Mouse (Mus musculus) left cerebral cortex, postnatal 36 days (tissue): ENCODE results near the gene Cbx7. TPM values are rescaled to one million over a fixed set of nuclear protein-coding genes. Genes with fewer than 3 reads are reported as not detected.
A peak's percentile ranks its signal among the peaks of the same experiment; 100 is the strongest.

Source experiments
- DNase-seq, 2 experiments: peaks; one replicate each; pipeline ENCODE4 v3.0.0; 2021 to 2022; ENCODE audit warnings: low spot score in 2 of 2, mixed read lengths in 1 of 2
- intact Hi-C: fragments of 180-260 bp; cut with DNase I; formaldehyde crosslinking; loops from one replicate; pipeline ENCODE4 v1.15.1; 2025
- total RNA-seq, 2 experiments: library from RNA; stranded (reverse); gene quantifications; 2 replicates each; pipeline ENCODE4 v1.2.3; 2021

The Cbx7 gene
- total RNA-seq = 10 to 100 TPM; 40.5 to 46.5 TPM

GRCm38 (mm10) chr15:79970940-79971339 is at the start of gene Cbx7:
TSS of gene Cbx7 (minus strand) at chr15:79971119.
- intact Hi-C loops = no loop called here
- no peak for DNase-seq

DNA sequence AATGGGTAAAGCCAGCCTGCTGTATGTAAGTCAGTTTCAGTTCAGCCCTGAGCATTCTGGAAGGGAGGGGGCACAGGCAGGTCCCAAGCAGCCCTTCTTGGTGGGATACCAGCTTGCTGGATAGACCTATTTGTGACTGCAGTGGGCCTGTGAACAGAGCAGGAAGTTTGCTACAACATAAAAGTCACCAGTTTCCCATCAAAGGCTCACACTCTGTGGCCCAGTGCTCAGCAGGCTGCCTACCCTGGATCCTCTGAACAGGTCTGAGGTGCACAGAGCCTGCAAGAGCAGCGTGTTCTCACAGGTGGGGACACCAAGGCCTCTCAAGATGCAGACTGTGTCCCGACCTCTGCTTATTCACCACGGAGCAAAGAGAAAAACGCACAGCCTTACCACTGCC is 49.6 kb upstream of the Cbx7 start:
- intact Hi-C loops = no loop called here
- no peak for DNase-seq

- no peak for DNase-seq
- intact Hi-C loops = loop anchor here (10.0 kb wide), 1 partner anchor 255 kb away; no protein-coding TSS in a partner anchor
Observed at GRCm38 (mm10) chr15:80019625-80020024, 48.7 kb upstream of the Cbx7 start.

GRCm38 (mm10) chr15:80019220-80019619 is 48.3 kb upstream of the Cbx7 start:
- DNase-seq = peak; percentile 53 to 63
- intact Hi-C loops = loop anchor here (10.0 kb wide), 1 partner anchor 254 kb away; no protein-coding TSS in a partner anchor

GRCm38 (mm10) chr15:80016563-80017301 is 45.8 kb upstream of the Cbx7 start:
- DNase-seq = no peak
- intact Hi-C loops = loop anchor here (10.0 kb wide), 1 partner anchor 252 kb away; no protein-coding TSS in a partner anchor

- peak; percentile 66 to 79 for DNase-seq
- intact Hi-C loops = loop anchor here (2.0 to 10.0 kb wide), 2 partner anchors 69 to 251 kb away; no protein-coding TSS in a partner anchor
Observed at GRCm38 (mm10) chr15:80015211-80015952, 44.5 kb upstream of the Cbx7 start.

- intact Hi-C loops = loop anchor here (2.0 to 10.0 kb wide), 3 partner anchors 68 to 250 kb away; partner anchors contain the start of genes Cbx6 and Npcd
Observed at GRCm38 (mm10) chr15:80014321-80015210, 43.6 kb upstream of the Cbx7 start, which contains the start of gene Pdgfb. TSS of gene Pdgfb (minus strand) at chr15:80014977.

DNA sequence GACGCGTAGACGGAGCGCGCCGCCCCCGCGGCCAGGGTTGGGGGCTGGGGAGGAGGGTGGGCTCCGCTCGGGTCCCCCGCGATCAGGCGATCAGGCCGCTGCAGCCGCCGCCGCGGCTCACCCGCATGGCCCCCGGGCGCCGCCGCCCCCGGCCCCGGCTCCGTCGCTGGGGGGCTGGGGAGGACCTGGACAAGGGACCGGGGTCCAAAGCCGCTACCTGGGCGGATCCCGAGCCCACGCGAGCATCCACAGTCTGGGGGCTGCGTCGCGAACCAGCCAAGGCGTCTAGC is 43.1 kb upstream of the Cbx7 start:
- intact Hi-C loops = loop anchor here (2.0 to 10.0 kb wide), 3 partner anchors 67 to 249 kb away; partner anchors contain the start of genes Cbx6 and Npcd
- DNase-seq = no peak

More at GRCm38 (mm10) chr15:80014321-80015210, 43.6 kb upstream of the Cbx7 start, which contains the start of gene Pdgfb:
- peak; percentile 69 to 76 for DNase-seq

DNA sequence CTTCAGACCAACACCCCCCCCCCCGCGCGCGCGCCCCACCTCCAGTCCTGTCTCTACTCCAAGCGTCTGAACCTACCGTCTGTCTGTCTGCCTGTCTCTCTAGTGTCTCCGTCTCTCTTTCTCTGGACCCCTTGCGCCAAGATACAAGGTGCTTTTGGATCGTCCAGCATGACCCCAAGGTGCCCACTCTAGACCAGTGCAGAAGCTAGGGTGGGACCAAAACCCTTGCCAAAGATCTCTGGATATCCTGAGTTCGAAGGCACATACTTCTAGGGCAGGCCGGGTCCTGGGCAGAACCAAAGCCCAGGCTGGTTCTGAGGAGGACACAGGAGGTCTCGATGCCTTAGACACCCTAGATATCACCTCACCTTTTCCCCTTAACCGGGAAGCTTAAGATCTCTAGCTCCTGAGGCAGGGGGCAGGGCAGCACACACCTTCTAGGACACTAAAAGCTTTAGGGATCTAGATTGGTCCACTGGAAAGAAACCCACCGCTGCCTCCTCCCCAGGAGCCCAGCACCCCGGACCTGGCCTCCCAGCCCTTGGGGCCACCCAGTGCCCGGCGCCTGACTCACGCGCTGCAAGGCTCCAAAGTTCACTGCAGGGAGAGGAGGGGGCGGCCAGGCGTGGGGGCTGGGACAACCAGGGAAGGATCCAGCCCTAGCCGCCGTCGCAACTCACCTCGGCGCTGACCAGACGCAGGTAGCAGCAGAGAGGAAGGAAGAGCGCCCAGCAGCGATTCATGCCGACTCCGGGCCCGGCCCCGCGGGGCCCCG is 42.5 kb upstream of the Cbx7 start:
- intact Hi-C loops = loop anchor here (2.0 to 10.0 kb wide), 4 partner anchors 63 to 249 kb away; partner anchors contain the start of genes Cbx6 and Npcd

GRCm38 (mm10) chr15:80012527-80013201 is 41.7 kb upstream of the Cbx7 start:
- intact Hi-C loops = loop anchor here (2.0 to 10.0 kb wide), 3 partner anchors 64 to 248 kb away; partner anchors contain the start of genes Cbx6 and Npcd
- peak; percentile 77 to 81 for DNase-seq

More for the DNA sequence above, 42.5 kb upstream of the Cbx7 start:
- DNase-seq = peak; percentile 42

DNA sequence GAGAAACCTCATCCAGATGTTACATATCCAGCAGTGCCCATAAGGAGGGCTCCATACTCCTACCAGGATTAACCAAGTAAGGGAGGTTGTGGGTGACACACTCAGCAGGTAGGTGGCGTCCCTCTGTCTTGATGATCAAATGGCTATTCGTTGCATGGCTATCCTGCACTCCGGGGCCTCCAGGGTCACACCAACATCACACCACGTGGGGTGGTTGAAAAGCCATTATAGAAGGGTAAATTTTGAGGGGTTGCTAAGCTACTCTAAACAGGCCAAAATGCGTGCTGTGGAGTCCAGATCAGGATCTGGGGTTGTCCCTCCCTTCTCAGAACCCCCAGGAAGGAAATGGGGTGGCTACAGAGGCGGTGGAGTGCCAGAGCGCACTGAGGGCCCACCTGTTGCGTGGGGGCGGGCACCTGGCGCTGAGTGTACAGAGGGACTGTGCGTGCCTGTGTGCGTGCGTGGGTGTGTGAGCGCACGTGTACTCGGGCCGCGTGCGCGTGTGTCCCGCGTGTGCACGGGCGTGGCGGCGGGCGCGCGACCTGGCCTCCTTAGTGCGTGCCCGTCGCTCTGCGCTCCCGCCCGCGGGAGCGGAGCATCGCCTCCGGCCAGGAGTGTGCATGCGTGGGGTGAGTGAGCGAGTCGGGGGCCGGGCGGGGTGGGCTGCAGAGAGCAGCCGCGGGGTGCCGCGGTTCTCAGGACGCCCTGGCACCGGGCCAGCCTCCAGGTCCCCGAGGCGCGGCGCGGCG is 41.0 kb upstream of the Cbx7 start:
- intact Hi-C loops = loop anchor here (2.0 to 10.0 kb wide), 3 partner anchors 65 to 247 kb away; partner anchors contain the start of genes Cbx6 and Npcd
- DNase-seq = peak; percentile 88 to 90

- peak; percentile 33 to 35 for DNase-seq
- intact Hi-C loops = loop anchor here (5.0 to 10.0 kb wide), 2 partner anchors 179 to 246 kb away; partner anchors contain the start of genes Cbx6 and Npcd
Observed at GRCm38 (mm10) chr15:80011194-80011593, 40.3 kb upstream of the Cbx7 start.

DNA sequence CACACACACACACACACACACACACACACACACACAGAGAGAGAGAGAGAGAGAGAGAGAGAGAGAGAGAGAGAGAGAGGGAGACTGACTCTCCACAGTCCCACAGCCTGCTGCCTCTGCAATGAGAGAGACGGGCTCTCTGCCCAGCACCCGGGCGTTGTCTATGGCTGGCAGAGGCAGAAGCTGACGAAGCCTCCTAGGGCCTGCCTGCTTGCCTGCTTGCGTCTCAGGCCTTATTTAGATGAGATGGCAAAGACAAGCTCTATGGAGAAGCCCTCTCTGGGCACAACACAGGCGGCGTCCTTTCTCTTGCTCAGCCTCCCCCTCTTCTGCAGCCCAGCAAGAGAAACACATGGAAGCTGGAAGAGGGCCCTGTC is 39.3 kb upstream of the Cbx7 start:
- peak; percentile 74 to 83 for DNase-seq
- intact Hi-C loops = loop anchor here (5.0 to 10.0 kb wide), 2 partner anchors 178 to 245 kb away; partner anchors contain the start of genes Cbx6 and Npcd

DNA sequence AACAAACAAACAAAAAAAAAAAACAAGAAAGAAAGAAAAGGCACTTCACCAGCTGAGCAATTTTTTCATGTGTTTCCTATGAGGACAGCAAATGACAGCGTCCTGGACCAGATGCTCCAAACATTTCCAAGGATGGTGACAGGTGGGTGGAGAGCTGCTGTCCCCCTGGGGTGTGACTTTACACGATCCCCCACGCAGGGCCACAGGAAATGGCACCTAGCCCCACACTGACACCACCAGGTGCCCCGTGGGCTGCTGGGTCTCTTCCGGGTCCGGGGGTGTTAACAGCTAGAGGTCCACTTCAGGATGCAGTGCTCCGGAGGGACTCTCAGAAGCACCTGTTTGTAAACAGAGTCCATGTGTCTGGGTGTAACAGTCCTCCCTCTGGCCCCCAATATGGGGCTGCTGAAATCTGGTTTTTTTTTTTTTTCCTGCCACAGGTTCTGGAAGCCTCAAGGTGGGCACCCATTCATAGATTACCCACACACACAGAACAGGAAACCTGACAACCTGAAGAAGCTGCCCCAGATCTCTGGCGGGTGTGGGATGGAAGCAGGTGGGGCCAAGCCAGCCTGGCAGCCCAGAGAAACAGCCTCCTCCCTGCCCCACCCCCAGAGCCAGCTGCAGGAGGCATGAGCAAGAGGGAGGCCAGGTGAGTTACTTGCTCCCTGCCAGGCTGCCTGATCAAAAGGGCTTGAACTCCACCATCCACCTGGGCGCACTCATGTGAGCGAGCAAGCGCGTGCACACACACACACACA is 38.7 kb upstream of the Cbx7 start:
- intact Hi-C loops = loop anchor here (5.0 to 10.0 kb wide), 2 partner anchors 177 to 245 kb away; partner anchors contain the start of genes Cbx6 and Npcd
- DNase-seq = peak; percentile 44 to 68

- intact Hi-C loops = no loop called here
- DNase-seq = no peak
Observed at GRCm38 (mm10) chr15:80008461-80008860, 37.5 kb upstream of the Cbx7 start.

DNA sequence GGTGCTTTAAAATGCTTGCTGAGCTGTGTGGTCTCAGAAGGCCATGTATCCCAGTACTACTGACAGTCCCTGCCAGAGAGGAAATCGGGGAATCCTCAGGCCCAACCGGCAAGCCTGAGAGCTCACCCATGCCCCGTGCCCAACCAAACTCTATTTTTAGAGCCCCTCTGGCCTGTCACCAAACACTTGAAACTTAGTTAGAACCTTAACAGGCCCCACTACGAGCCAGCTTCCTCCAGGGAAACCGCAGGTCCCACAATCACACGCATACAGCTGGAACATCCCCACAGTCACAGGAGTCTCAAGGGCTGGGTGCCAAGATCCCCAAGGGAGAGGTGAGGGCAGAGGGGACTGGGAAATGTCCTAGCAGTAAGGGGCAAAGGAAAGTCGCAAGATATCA is 35.2 kb upstream of the Cbx7 start:
- intact Hi-C loops = no loop called here
- no peak for DNase-seq
